Mouse (Mus musculus) kidney, postnatal 4 days (tissue): Measurements from ENCODE around the gene Txnrd2.

Source experiments
- DNase-seq, 2 experiments: peaks; one replicate each; pipeline ENCODE4 v3.0.0; 2021; ENCODE audit warnings: mixed read lengths in 2 of 2

The Txnrd2 gene

GRCm38 (mm10) chr16:18418756-18419602 is 7.2 kb upstream of the Txnrd2 start:
- no peak for DNase-seq

DNA sequence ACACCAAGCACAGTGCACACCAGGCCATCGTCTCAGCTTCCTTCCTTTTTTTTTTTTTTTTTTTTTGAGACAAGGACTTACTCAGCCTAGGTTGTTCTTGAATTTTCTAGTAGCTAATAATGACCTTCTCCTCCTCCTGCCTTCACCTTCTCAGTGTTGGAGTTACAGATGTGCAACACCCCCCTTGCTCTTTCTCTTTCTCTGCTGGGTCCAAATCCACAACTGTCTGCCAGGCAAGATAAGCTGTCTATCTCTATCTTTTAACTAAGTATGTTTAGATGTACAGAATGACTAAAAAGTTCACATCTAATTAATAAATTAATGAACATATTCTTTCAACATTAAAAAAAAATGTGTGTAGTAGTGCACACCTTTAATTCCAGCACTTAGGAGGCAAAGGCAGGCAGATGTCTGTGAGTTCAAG is 6.6 kb upstream of the Txnrd2 start:
- DNase-seq, result no peak

GRCm38 (mm10) chr16:18420571-18420970 is 5.6 kb upstream of the Txnrd2 start:
- no peak for DNase-seq

DNA sequence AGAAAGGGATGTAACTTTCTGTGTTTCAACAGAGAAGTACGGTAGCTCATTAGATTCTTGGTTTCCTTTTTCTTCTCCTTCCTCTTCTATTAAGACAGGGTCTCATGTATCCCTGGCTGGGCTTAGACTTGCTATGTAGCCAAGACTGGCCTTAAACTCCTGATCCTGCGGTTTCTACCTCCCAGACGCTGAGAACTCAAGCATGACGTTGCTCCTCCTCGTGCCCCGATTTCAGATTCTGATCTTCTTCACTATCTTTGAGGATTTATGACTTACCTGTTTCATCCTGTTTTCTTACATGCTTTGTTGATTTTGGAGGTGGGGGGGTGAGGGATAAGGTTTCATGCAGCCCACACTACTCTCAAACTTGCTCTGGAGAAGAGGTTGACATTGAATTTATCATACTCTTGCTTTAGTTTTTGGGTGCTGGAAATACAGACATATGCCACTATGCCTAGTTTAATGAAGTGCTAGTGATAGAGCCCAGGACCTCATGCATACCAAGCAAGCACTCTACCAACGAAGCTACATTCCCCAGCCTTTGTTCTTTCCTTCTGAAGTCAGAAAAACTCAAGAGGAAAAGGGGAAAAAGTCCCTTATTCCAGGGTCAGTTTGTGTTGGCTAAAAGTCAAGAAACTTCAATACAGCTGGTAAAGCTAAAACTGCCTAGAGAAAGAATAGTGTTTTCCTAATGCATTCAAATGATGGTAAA is 2.8 kb upstream of the Txnrd2 start:
- no peak for DNase-seq

DNA sequence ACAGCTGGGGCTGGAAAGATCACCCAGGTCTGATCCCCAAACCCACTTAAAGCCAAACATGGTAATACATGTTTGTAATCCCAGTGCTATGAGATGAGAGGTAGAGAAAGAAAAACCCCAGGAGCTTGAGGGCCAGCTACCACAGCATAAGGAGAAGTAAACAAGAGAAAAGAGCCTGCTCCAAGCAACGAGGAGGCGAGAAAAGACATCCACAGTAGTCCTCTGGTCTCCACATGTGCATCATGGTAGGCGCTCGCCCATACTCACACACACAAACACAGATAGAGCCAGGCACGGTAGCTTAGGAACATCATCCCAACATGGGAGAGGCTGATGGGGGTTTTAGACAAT is 2.3 kb upstream of the Txnrd2 start:
- no peak for DNase-seq

DNA sequence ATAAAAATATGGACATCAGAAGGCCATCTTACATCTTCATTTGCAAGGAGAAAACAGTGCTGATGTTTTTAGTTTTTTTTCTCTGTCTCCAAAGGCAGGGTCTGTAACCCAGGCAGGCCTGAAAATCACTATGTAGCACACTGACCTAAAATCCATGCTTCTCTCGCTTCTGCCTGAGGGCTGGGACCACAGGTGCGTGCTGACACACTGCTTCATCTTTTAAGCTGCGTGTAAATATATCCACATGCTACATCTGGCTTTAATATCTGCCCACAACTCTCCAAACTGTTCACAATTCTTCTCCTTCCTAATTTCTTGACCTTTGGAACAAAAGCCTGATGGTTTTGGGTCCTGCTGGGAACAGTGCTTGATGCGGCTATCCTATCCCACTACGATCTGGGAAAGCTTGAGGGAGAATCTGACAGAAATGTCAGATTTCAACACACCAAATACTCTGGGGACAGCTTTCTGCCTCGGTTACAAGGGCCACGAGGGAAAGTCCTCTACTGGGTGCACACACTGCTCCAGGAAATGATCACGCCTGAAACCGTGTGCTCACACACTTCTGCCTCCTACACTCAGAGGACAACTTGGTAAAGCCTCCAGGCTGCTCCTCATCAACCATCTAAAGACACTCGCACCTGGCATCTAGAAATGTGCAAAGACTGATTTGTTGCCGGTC is 1.7 kb upstream of the Txnrd2 start:
- no peak for DNase-seq

DNA sequence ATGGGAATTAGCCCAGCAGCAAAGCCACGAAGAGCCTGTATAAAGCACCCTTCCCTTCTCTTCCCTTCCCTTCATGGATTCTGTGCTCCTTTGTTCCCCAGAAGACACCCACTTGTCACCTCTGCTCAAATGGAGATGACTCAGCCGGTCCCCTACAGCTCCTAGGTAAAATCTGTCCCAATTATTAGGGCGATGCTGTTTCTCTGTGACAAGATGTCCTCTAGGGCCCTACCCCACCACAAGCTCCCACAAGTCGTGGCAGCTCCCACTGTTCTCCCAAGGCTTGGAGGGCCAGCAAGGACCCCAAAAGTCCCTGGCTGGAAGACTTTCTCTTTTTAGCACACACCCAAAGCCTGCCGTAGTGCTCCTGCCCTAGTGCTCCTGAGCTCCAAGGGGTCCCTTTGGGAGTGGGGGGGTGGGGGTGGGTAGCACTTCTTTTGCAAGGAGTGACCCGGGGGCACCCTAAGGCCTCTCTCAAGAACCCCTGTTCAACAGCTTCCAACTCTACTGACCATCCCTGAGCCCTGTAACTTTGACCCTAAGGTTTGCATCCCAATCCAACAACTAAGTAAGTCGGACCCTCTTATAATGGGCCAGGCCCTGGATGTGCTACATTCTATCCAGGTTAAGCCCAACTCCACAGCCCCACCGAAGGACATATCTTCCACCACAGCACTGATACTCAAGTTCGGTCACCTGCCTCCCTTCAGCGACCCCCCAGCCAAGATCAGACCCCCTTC is 539 bp upstream of the Txnrd2 start:
- DNase-seq, result peak in 1 of 2 experiments; percentile 27

DNA sequence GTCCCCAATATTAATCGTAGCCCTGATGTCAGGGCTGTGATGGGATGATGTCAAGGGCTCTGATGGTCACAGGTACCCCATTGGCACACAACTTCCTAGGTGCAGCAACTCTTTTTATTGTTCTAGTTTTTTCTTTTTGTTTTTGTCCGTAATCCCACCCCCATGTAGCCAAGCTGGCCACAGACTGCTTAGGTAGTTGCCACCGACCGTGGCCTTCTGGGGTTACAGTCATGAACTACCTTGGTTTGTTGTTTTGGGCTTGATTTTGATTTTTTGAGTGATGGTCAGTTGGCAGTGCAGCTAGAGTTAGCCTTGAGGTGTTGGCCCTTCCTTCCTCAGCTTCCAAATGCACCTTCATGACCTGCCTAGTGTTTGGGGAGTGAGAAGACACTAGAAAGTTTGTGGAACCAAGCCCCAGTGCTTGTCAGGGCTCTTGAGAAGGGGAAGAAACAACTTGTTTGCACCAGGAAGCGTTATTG is 657 bp downstream of the Txnrd2 start, which contains the start of gene Comt:
Gene Comt (minus strand): TSS at position 51 of the 479 bp plus-strand sequence.
- DNase-seq, result no peak

DNA sequence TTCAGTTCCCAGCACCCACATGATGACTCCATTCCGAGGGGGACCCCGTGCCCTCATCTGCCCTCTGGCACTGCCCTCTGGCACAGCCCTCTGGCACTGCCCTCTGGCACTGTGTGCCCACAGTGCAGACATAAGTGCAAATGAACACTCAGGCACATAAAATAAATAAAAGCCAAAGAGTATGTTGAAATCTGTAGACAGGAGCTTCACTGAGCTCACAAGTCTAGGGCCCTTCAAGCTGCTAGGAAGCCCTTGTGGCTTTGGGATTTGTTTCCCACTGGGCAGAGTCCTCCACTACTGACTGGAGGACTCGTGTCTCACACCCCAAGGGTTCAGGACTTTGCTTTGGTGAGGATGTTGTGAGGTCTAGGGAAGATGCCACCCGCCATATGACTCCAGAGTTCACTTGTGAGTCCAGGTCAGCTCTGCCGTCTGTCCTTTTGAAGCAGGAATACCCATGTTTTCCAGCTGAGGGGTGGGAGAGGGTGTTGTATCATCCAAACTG is 1.9 kb downstream of the Txnrd2 start:
- no peak for DNase-seq

- no peak for DNase-seq
These were observed 2.4 kb downstream of the Txnrd2 start for GRCm38 (mm10) chr16:18428516-18429042.

DNA sequence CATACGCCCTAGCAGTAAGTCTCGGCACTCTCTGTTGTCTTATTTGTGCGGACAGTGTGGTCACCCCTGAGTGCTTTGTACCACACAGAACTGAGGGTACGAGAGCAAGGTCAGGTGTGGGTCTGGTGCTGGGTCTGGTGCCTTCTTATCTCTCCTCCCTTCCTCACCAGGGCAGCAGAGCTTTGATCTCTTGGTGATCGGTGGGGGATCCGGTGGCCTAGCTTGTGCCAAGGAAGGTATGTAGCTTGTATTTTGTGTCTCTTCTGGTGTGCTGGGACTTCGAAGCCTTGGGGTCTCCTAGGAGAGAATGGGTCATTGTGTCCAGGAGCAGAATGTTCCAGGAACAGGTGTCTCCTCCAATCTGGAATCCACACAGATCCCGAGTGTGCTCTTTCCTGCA is 3.5 kb downstream of the Txnrd2 start:
- no peak for DNase-seq

DNA sequence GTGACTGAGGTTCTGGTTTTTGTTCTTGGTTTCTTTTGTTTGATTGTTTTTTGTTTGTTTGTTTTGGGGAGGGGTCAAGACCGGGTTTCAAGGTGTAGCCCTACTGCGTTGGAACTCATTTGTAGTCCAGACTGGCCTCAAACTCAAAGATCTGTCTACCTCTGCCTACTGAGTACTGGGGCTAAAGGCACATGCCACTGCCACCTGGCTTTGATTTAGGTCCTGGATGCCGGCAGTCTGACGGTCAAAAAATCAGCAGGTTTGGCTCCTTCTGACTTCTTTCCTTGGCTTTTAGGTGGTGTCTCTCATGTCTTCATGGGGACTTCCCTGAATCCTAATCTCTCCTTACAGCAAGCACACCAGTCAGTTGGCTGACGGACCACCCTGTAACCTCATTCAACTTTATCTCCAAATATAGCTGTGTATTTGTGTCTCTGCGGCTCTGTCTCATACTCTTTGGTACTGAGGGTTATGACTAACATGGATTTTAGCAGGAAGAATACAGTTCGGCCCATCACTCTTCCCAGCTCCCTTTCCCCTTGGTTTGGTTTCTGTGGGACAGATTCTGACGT is 4.5 kb downstream of the Txnrd2 start:
- DNase-seq, result no peak

- DNase-seq, result no peak
These were observed 7.2 kb downstream of the Txnrd2 start for GRCm38 (mm10) chr16:18433341-18433920.

GRCm38 (mm10) chr16:18436128-18436527 is 9.9 kb downstream of the Txnrd2 start:
- DNase-seq, result no peak

DNA sequence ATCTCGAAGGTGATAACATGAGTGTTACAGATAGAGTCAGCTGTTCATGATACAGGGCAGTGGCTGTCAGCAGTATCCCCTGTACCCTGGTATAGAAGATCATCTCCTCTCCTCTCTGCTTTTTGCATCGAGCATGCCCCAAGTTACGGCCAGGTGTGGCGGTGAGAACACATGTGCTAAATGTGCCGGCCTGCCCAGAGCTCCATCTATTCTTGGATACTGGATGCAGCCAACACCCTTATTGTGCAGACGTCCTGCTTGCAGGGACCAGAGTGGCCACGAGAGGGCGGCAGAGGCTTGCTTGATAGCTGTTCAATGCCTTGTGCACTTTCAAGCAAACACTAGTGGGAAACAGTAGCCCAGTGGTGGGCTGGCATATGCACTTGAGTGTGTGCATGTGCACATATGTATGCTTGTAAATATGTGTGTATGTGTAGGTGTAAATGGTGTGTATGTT is 17.2 kb downstream of the Txnrd2 start:
- peak; percentile 97 to 99 for DNase-seq

GRCm38 (mm10) chr16:18447243-18447642 is 21.1 kb downstream of the Txnrd2 start:
- no peak for DNase-seq

DNA sequence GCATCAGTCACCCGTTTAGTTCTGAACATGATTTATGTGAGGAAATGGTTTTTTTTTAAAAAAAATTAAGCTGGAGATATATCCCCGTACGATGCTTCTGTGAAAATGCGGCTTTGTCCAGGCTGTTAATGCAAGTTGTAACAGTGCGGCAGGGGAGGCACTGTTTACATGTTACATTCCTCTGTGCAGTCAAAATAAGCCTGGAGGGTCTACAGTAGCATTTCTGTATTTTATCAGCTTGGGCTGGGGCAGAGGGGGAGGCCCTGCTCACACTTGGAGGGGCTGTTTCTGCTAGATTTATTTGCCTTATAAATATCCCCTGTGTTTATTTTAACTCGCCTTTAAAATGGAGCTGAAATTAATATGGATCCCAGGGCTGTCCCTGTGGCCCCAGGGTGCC is 21.9 kb downstream of the Txnrd2 start:
- peak in 1 of 2 experiments; percentile 46 for DNase-seq

GRCm38 (mm10) chr16:18449005-18449404 is 22.8 kb downstream of the Txnrd2 start:
- no peak for DNase-seq

GRCm38 (mm10) chr16:18451486-18452181 is 25.4 kb downstream of the Txnrd2 start:
- DNase-seq, result peak; percentile 51 to 72

- DNase-seq, result no peak
These were observed 26.2 kb downstream of the Txnrd2 start for GRCm38 (mm10) chr16:18452361-18452862.
